Mouse (Mus musculus) liver, embryonic 14.5 days (tissue): ENCODE data around the gene Gm20843. TPM values are rescaled to one million over a fixed set of nuclear protein-coding genes. Genes with fewer than 3 reads are reported as not detected.
"Not testable (repeated sequence)": the region's sequence is repeated elsewhere in the genome, so short reads cannot be mapped to it uniquely, and the experiment has no call there.

Experiments
- ATAC-seq: fragments of 200-750 bp; cut with Nextera tagmentation; 2 replicates; pipeline ENCODE4 v1.8.0; 2017; ENCODE audit warnings: moderate number of reproducible peaks, mild to moderate bottlenecking, moderate library complexity; ENCODE audit not compliant: insufficient read depth
- DNase-seq, 3 experiments: peaks; one replicate each; pipeline ENCODE4 v3.0.0-alpha.2; 2012 to 2013; ENCODE audit warnings: low read depth in 3 of 3, low spot score in 3 of 3
- H3K27ac ChIP-seq: fragments of 300-500 bp; sonication (generic); 2 replicates; pipeline ENCODE4 v1.5.1; 2014; ENCODE audit warnings: moderate library complexity, mild to moderate bottlenecking, control low read depth, inconsistent platforms
- H3K27me3 ChIP-seq: fragments of 300-500 bp; sonication (generic); 2 replicates; pipeline ENCODE4 v1.6.1; 2014; ENCODE audit warnings: mild to moderate bottlenecking, low read length, moderate library complexity; ENCODE audit not compliant: control insufficient read depth, insufficient read depth
- H3K36me3 ChIP-seq: fragments of 300-500 bp; sonication (generic); replicated peaks from 2 replicates; pipeline ENCODE4 v1.6.1; 2014; ENCODE audit warnings: low read depth; ENCODE audit not compliant: control insufficient read depth, insufficient read depth
- H3K4me1 ChIP-seq, 2 experiments: fragments of 200-500 bp in 1 of 2; fragments of 300-500 bp in 1 of 2; sonication (generic) in 1 of 2; replicated peaks; 2 replicates each; pipeline ENCODE4 v1.6.1; 2012 to 2014; ENCODE audit warnings: antibody characterized with exemption in 1 of 2, inconsistent platforms in 1 of 2, low read length in 1 of 2; ENCODE audit not compliant: control insufficient read depth in 2 of 2, insufficient read depth in 2 of 2
- H3K4me2 ChIP-seq: fragments of 300-500 bp; sonication (generic); 2 replicates; pipeline ENCODE4 v1.6.1; 2014; ENCODE audit warnings: low read depth, mild to moderate bottlenecking, control low read depth, moderate library complexity
- H3K4me3 ChIP-seq, 2 experiments: fragments of 200-500 bp in 1 of 2; fragments of 300-500 bp in 1 of 2; sonication (generic) in 1 of 2; 2 replicates each; pipeline ENCODE4 v1.5.1; 2012 to 2014; ENCODE audit warnings: low read depth in 2 of 2, low read length in 2 of 2, mild to moderate bottlenecking in 2 of 2, control low read depth in 1 of 2, inconsistent platforms in 1 of 2, moderate library complexity in 1 of 2; ENCODE audit not compliant: insufficient read depth in 1 of 2
- H3K9ac ChIP-seq: fragments of 300-500 bp; sonication (generic); replicated peaks from 2 replicates; pipeline ENCODE4 v1.6.1; 2014; ENCODE audit warnings: mild to moderate bottlenecking, control low read depth, moderate library complexity
- H3K9me3 ChIP-seq: fragments of 300-500 bp; sonication (generic); 2 replicates; pipeline ENCODE4 v1.6.1; 2016; ENCODE audit warnings: low read length, mixed read lengths; ENCODE audit not compliant: control insufficient read depth
- whole genome bisulfite sequencing: fragments of 180-500 bp; shearing (Covaris S2); extraction: QIAGEN DNeasy Blood & Tissue Kit; methylation state at CpG from one replicate; pipeline ENCODE4 v1.1.7; 2014; ENCODE audit not compliant: insufficient replicate concordance; 5-methylcytosine and 5-hydroxymethylcytosine counted together
- polyA plus RNA-seq, 2 experiments: library from polyadenylated mRNA; depleted of rRNA in 1 of 2; stranded (reverse) in 1 of 2; unstranded in 1 of 2; fragments of >200 nt; fragmentation: Nextera tagmentation in 1 of 2; extraction: Ambion mirVana in 1 of 2; gene quantifications; 2 replicates each; pipeline versions ENCODE4 v1.2.1 to v1.2.3; 2012 to 2014

Gm20843 gene
- polyA plus RNA-seq (2012; rRNA removed) (not detected in 2 replicates), polyA plus RNA-seq (2014; fragmentation: Nextera tagmentation; extraction: Ambion mirVana) (not detected in 2 replicates)

DNA sequence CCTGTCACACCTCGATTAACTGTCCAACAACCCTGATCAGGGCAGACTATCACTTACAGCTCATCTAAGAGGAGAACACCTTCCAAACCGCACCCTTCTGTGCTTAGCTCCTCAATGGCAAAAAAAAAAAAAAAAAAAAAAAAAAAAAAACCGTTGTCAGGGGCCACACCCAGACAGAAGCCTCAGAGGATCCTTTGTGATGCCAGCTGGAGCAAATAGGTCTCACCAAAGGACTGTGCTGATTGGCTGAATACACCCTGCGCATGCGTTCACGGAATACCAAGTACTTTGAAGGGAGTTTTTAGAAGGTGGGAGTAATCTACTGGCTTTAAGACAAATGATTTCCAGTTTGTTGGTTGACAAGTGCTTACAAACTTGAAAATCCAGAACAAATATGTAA is at the start of gene Gm20843:
Gm20843 (minus strand) TSS at position 101 of the 400 bp plus-strand sequence.
- H3K4me3 ChIP-seq, H3K36me3 ChIP-seq, H3K27me3 ChIP-seq, H3K4me2 ChIP-seq, H3K4me1 ChIP-seq, H3K9ac ChIP-seq, DNase-seq, ATAC-seq, H3K27ac ChIP-seq, H3K9me3 ChIP-seq: not testable (repeated sequence)
- WGBS, result no CpG with 5 or more reads among the region's 6 CpGs
